In genomic region chr17:32113523-32114421, GRCm38 (mm10) we compare ENCODE assay signal across 8 mouse cellular contexts. TPM values are rescaled to one million over a fixed set of nuclear protein-coding genes. Genes with fewer than 3 reads are reported as not detected.
DNase-seq lines count a peak whose midpoint lies in the region; ATAC-seq and TF ChIP-seq lines count a peak whose summit lies in the region.

No protein-coding gene starts in this region.

- H3K9ac ChIP-seq in forebrain, embryonic 13.5 days, result peak overlapping the region; percentile 60

- intact Hi-C loops in heart, postnatal 25 days (cut with DNase I), result no loop called here
- intact Hi-C loops in left cerebral cortex, adult 2 months (cut with DNase I), result no loop called here

- peak overlapping the region; percentile 53 for H3K27ac ChIP-seq in brown adipose tissue, adult 24 weeks (replicated peaks; ENCODE audit: low read depth, low read length)
- no peak overlapping the region for H3K27ac ChIP-seq in forebrain, embryonic 13.5 days
- H3K27ac ChIP-seq in left cerebral cortex, adult 2 months, result peak overlapping the region; percentile 87

- H3K4me2 ChIP-seq in forebrain, embryonic 13.5 days, result peak overlapping the region; percentile 90

- H3K27me3 ChIP-seq in forebrain, embryonic 13.5 days, result peaks cover 34% of the 10 kb centered on the region

- peak; percentile 75 for DNase-seq in MEL-GATA-1-ER (ENCODE audit: extremely low read depth, low read depth)
- peak; percentile 66 for DNase-seq in heart, postnatal 25 days (ENCODE audit: low spot score)
- peak; percentile 55 to 58 for DNase-seq in left cerebral cortex, adult 2 months (ENCODE audit: extremely low spot score in 1 of 2, low spot score in 2 of 2)
- DNase-seq in lung, postnatal 4 days, result peak; percentile 70 to 76
- peak; percentile 58 for DNase-seq in right cerebral cortex, postnatal 25 days
- no peak for DNase-seq in adipocyte (ENCODE audit: low spot score)

- WGBS in forebrain, embryonic 13.5 days, result 1% methylated on average over 56 of the region's 56 CpGs

- TF ChIP-seq CTCF in left cerebral cortex, adult 2 months (IDR thresholded peaks at IDR 0.05), result no peak

- peak overlapping the region; percentile 74 for H3K4me3 ChIP-seq in brown adipose tissue, adult 24 weeks (ENCODE audit: insufficient read depth, low read depth, low read length)
- peak overlapping the region; percentile 46 for H3K4me3 ChIP-seq in forebrain, embryonic 13.5 days
- peak overlapping the region; percentile 56 for H3K4me3 ChIP-seq in left cerebral cortex, adult 2 months

- no peaks in the 10 kb centered on the region for H3K9me3 ChIP-seq in forebrain, embryonic 13.5 days (replicated peaks)

- peak; percentile 46 for ATAC-seq in forebrain, embryonic 13.5 days

- H3K36me3 ChIP-seq in forebrain, embryonic 13.5 days (ENCODE audit: poor library complexity, severe bottlenecking), result no peaks in the 10 kb centered on the region

- peaks cover 33% of the 10 kb centered on the region for H3K4me1 ChIP-seq in brown adipose tissue, adult 24 weeks (ENCODE audit: control insufficient read depth, insufficient read depth, insufficient read length, low read length)
- peaks cover 26% of the 10 kb centered on the region for H3K4me1 ChIP-seq in forebrain, embryonic 13.5 days

RNA-seq across cellular contexts. Expression of gene Notch3, which starts 52.9 kb away (rescaled TPM):
- polyA plus RNA-seq in brown adipose tissue, adult 24 weeks (2012; ENCODE audit: insufficient read depth, insufficient read length, missing spikeins), result 4.3 and 7.4 TPM in 2 replicates
- 7.7 and 9.7 TPM in 2 replicates for polyA plus RNA-seq in forebrain, embryonic 13.5 days (2015; fragmentation: Nextera tagmentation; extraction: Ambion mirVana)
- 10 to 100 TPM; 23.4 to 31.1 TPM for total RNA-seq in heart, postnatal 25 days (2021)
- 1 to 10 TPM; 7.1 to 7.8 TPM for total RNA-seq in left cerebral cortex, adult 2 months (2021)
